Mouse (Mus musculus) 416B (cell line): ENCODE results near the gene Synrg.

Source experiments
- DNase-seq: peaks from one replicate; pipeline ENCODE4 v3.0.0; 2011; ENCODE audit warnings: low read depth

Synrg gene

GRCm38 (mm10) chr11:83991701-83992100, 27.5 kb downstream of the Synrg start:
- DNase-seq: no peak

DNA sequence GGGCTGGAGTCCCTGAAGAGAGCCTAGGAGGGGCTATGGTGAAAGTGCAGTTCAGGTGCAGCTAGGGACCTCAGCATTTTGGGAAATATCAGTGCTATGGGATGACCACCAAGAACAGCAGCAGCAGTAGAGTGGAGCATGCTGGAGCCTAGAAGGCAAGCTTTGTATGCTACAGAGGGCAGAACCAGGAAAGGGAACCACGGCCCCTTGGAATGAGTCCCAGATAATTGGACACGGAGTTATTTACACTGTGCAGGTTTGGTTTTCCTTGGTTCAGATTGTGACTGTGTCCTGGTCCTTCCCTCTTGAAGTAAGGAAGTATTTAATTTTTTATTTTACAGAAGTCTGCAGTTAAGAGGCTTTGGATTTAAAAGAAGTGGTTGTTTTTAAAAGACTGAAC, 29.2 kb downstream of the Synrg start:
- DNase-seq: no peak

- DNase-seq: no peak
Measured at GRCm38 (mm10) chr11:83994481-83994880, 30.3 kb downstream of the Synrg start.

DNA sequence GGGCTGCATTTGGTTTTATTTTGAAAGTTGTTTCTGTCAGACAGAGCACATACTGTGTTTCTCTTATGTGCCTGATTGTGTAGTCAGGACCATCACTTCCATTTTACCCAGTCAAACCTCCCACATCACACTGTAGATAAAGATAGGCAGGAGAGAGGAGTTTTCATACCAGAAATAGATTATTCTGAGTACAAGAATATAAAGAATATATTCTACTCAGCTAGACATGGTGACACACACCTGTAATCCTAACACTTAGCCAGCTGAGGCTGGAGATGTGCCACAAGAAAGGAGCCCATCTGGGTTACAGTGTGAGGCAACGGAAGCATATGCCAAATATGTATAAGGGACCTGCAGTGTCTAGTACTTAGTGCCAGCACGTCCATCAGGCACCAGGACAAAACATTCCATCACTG, 31.3 kb downstream of the Synrg start:
- DNase-seq: no peak

- no peak for DNase-seq
Measured at GRCm38 (mm10) chr11:83997171-83997868, 33.1 kb downstream of the Synrg start.

GRCm38 (mm10) chr11:83998993-83999392, 34.8 kb downstream of the Synrg start:
- DNase-seq: no peak

DNA sequence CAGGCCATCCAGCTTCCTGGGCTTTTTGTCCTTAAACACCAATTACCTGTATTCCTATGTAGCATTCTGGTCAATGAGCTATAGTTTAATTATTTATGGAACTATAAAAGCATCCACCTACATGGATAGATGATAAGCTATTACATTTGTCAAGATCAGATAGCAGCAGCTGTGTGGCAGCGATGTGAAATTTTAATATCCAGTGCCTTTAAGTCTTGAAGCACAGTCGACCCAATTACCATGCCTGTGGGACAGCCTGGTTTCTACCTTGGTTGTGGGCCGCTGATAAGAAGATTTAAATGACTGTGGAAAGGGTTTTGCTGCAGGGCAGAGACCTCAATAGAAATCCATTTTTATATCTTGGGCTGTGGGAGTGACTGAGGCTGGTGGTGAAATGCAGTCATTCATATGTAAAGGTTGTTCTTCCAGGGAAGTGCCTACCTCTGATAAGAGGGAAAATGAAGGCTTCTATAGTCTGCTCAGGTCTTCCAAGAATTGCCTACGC, 35.2 kb downstream of the Synrg start:
- DNase-seq: no peak

DNA sequence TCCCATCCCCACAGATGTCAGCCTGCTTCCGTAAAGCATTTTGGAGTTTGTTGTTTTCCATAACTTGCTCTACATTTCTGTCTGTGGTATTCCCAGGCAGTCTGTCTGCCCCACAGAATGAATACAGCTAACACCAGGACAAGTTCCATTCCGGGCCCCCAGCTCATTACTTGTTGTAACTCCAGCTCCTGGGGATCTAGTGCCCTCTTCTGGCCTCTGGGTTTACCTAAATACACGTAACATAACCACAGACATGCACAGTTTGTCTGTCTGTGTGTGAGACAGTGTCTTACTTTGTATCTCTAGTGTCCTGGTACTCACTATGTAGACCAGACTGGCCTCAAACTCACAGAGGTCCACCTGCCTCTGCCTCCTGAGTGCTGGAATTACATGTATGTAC, 37.0 kb downstream of the Synrg start:
- peak; percentile 41 for DNase-seq

DNA sequence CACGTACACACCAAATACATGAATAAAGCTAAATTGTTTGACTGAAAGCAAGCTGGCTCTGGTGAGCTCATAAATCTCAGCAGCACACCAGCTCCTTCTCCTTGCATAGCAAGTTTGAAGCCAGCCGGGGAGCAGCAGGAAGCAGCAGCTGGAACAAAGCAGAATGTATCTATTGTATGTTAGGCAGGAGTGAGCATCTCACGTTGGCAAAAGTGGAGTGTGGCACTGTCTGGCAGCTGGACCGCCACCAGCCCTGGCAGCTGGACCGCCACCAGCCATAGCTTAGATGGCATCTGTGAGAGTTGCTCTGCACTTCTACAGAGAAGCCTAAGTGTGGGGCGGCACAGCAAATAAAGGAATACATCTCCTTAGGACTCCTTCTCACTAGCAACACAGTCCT, 39.8 kb downstream of the Synrg start:
- no peak for DNase-seq

GRCm38 (mm10) chr11:84009001-84009400, 44.8 kb downstream of the Synrg start:
- DNase-seq: no peak

DNA sequence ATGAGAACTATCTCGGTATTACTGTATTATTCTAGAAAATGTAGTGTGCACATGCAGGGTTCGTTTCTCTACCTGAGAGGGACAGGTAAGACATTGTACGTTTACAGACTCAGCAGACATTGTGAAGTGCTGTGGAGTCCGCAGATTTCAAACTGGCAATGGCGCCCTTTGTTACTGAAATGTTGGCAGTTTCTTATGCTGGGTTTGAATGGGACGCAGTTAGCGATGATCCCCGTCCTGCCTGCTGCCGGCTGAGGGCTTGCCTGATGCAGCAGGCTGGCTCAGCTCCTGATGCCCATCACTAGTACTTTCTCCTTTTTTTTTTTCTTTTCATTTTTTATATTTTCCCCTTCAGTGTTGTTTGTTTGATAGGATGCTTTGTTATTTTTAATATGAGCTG, 46.2 kb downstream of the Synrg start:
- no peak for DNase-seq

- DNase-seq: no peak
Measured at GRCm38 (mm10) chr11:84011050-84011449, 46.8 kb downstream of the Synrg start.

DNA sequence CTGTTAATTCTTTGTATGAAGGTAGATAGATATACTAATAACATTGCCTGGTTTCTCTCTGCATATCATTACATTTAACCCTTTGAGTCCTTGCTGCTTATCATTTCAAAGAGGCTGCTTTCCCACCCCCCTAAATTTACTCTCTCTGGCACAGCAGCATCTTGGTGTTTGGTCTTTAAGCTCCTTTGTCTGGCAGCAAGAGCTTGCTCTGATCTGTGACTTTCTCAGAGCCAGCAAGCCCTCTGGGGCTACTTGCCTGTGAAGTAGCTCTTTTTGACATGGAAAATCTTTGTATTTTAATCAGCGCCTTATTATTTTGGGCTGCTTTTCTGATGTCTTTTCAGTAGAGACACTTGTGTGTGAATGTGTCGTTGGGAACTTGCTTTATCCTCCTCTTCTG, 47.3 kb downstream of the Synrg start:
- DNase-seq: no peak

GRCm38 (mm10) chr11:84013105-84013504, 48.9 kb downstream of the Synrg start:
- no peak for DNase-seq

DNA sequence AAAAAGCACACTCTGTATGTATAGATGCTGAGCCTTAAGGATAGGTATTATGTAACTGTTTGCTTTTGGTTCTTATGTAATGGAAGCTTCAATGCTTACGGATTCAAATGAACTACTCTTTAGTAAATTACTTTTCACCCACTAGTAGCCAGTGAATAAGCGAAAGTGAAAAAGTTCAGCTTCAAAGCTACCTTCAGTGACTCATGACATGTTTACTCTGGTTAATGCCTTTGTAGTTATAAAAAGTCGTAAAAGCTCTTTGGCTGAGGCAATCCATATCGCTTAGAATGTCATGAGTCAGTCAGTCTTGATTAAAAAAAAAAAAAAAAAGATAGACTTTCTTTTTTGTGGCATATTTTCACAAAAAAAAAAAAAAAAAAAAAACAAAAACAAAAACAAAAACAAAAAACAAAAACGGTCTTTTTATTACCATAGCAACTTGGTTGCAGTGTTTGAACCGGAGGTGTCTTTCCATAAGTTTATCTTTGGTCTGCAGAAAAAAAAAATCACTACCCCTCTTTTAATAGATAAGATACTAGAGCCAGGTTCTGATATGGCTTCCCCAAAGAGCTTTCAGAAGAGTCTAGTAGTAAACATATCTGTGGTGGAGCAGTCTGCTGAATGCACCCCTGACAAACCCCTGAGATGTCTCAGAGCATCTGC, 52.0 kb downstream of the Synrg start:
- DNase-seq: peak; percentile 19

- DNase-seq: no peak
Measured at GRCm38 (mm10) chr11:84016810-84017508, 52.7 kb downstream of the Synrg start.

GRCm38 (mm10) chr11:84027231-84027630, 63.0 kb downstream of the Synrg start:
- DNase-seq: no peak

- DNase-seq: peak; percentile 44
Measured at GRCm38 (mm10) chr11:84028271-84029028, 64.2 kb downstream of the Synrg start.

- peak; percentile 56 for DNase-seq
Measured at GRCm38 (mm10) chr11:84031971-84032370, 67.7 kb downstream of the Synrg start.

DNA sequence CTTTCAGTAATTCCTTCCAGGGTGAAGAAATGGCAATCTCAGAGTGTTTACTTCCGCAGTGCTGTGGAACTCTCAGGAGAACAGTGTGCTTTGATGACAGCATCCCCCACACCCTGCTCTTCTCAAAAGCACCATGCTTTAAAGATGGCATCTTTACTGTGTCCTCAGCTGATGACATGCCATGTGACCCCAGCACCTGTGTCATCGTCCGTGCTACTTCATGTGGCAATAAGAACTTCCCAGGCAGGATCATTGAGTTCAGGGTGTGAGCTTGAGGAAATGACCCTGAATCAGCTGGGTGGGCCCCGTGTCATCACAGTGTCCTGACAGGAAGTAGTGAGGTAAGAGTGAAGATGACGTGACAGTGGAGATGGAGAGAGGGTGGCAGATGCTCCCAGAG, 68.3 kb downstream of the Synrg start:
- DNase-seq: peak; percentile 35

DNA sequence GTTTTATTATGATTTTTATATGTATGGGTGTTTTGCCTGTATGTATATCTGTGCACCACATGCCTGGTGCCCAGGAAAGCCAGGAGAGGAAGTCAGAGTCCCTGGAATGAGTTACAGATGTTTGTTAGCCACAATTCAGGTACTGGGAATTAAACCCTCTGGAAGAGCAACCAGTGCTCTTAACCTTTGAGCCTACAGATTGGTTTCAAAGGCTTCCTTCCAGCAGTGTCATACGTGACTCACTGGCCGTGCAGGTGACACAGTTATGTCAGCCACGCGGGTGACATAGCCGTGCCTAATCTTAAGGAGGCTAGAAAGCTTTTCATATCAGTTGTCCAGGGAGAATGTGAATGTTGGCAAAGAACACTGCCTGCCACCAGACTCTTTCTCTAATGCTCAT, 69.4 kb downstream of the Synrg start:
- no peak for DNase-seq

DNA sequence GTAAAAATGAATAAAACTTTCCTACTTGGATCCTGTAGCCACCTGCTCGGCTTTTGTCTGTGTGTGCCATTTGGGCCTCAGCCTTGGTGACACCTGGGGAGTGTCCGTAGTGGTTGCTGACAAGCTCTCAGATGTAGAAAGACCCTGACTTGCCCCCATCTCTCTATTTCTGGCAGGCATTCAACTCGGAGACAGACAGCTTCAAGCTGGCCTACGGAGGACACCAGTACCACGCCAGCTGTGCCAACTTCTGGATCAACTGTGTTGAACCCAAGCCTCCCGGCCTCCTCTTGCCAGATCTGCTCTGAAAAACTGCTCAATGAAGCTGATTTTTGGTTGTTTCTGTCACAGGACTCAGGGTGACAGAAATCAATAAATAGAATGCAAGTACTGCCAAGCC, 76.4 kb downstream of the Synrg start:
- DNase-seq: no peak
